Comparison of ENCODE assay signal across 27 mouse cellular contexts in genomic region chr16:14429371-14429770, GRCm38 (mm10).
DNase-seq lines count a peak whose midpoint lies in the region; ATAC-seq and TF ChIP-seq lines count a peak whose summit lies in the region.
"Had no signal": no experiment of that assay in that cellular context is flagged by ENCODE, and none has a peak within 500 bp of the region (broad histone marks: within the 10 kb centered on the region; RNA-seq: fewer than 3 reads in every experiment).

No protein-coding gene starts in this region.

- intact Hi-C loops in gastrocnemius, adult 2 months (cut with DNase I), result no loop called here

- H3K9me3 ChIP-seq in limb, embryonic 10.5 days (replicated peaks), result no peaks in the 10 kb centered on the region
- no peaks in the 10 kb centered on the region for H3K9me3 ChIP-seq in stomach, postnatal 0 days (ENCODE audit: control insufficient read depth, low read length)
- H3K9me3 ChIP-seq: embryonic facial prominence, embryonic 12.5 days; embryonic facial prominence, embryonic 15.5 days; forebrain, embryonic 12.5 days; heart, embryonic 15.5 days had no signal

- no peak for TF ChIP-seq EP300 in stomach, postnatal 0 days (optimal IDR thresholded peaks at IDR 0.05)

- TF ChIP-seq CTCF in gastrocnemius, adult 2 months (IDR thresholded peaks at IDR 0.05), result no peak
- no peak for TF ChIP-seq CTCF in stomach, postnatal 0 days (IDR thresholded peaks at IDR 0.05; ENCODE audit: low read depth)

- peaks cover 26% of the 10 kb centered on the region for H3K36me3 ChIP-seq in limb, embryonic 10.5 days
- H3K36me3 ChIP-seq in stomach, postnatal 0 days (ENCODE audit: control insufficient read depth, insufficient read depth, low read length), result no peaks in the 10 kb centered on the region; the same call in 1 of the 2 replicates
- H3K36me3 ChIP-seq: embryonic facial prominence, embryonic 15.5 days; forebrain, embryonic 12.5 days; heart, embryonic 15.5 days had no signal

- no peak overlapping the region for H3K4me3 ChIP-seq in gastrocnemius, adult 2 months
- no peak overlapping the region for H3K4me3 ChIP-seq in limb, embryonic 10.5 days
- H3K4me3 ChIP-seq in stomach, postnatal 0 days (ENCODE audit: low read depth, low read length), result no peak overlapping the region
- H3K4me3 ChIP-seq: embryonic facial prominence, embryonic 12.5 days; embryonic facial prominence, embryonic 15.5 days; forebrain, embryonic 12.5 days; heart, adult 2 months; heart, embryonic 15.5 days had no signal

- no peak overlapping the region for H3K4me2 ChIP-seq in stomach, postnatal 0 days (replicated peaks; ENCODE audit: low read depth)
- H3K4me2 ChIP-seq: embryonic facial prominence, embryonic 12.5 days; embryonic facial prominence, embryonic 15.5 days; forebrain, embryonic 12.5 days; heart, embryonic 11.5 days; heart, embryonic 15.5 days; hindbrain, embryonic 14.5 days had no signal

- no peaks in the 10 kb centered on the region for H3K4me1 ChIP-seq in limb, embryonic 10.5 days
- H3K4me1 ChIP-seq in stomach, postnatal 0 days (replicated peaks; ENCODE audit: control insufficient read depth, insufficient read depth), result no peaks in the 10 kb centered on the region
- H3K4me1 ChIP-seq: embryonic facial prominence, embryonic 12.5 days; embryonic facial prominence, embryonic 15.5 days; forebrain, embryonic 12.5 days; heart, embryonic 15.5 days had no signal

- H3K27ac ChIP-seq in gastrocnemius, adult 2 months, result peak overlapping the region; percentile 24; the same call in 1 of the 2 replicates
- H3K27ac ChIP-seq in limb, embryonic 10.5 days, result no peak overlapping the region
- H3K27ac ChIP-seq in stomach, postnatal 0 days (replicated peaks), result no peak overlapping the region
- H3K27ac ChIP-seq: embryonic facial prominence, embryonic 12.5 days; embryonic facial prominence, embryonic 15.5 days; forebrain, embryonic 12.5 days; heart, adult 2 months; heart, embryonic 15.5 days; hindbrain, embryonic 14.5 days; hindbrain, postnatal 0 days had no signal

- H3K27me3 ChIP-seq in limb, embryonic 10.5 days (ENCODE audit: low read depth, poor library complexity, severe bottlenecking), result no peaks in the 10 kb centered on the region
- no peaks in the 10 kb centered on the region for H3K27me3 ChIP-seq in stomach, postnatal 0 days (ENCODE audit: control insufficient read depth, insufficient read depth, low read length)
- H3K27me3 ChIP-seq: embryonic facial prominence, embryonic 12.5 days; embryonic facial prominence, embryonic 15.5 days; forebrain, embryonic 12.5 days; heart, embryonic 15.5 days had no signal

- ATAC-seq in stomach, postnatal 0 days (ENCODE audit: low FRiP score, low TSS enrichment), result no peak
- ATAC-seq: activated CD4-positive, CD25-positive, alpha-beta regulatory T cell, adult 4 months; CD4-positive, CD25-positive, alpha-beta regulatory T cell, adult 4 months; forebrain, embryonic 16.5 days; hindbrain, postnatal 0 days; inflammation-experienced regulatory T-cells, adult 6 months; intestine, embryonic 16.5 days had no signal

- WGBS in limb, embryonic 10.5 days, result 93% methylated on average over 6 of the region's 6 CpGs
- WGBS in stomach, postnatal 0 days, result 86% methylated on average over 6 of the region's 6 CpGs

- no peak for DNase-seq in gastrocnemius, adult 2 months
- no peak for DNase-seq in gastrocnemius, postnatal 25 days
- peak; percentile 9 to 10 for DNase-seq in right cerebral cortex, postnatal 10 days (ENCODE audit: low spot score in 2 of 2)
- no peak for DNase-seq in right cerebral cortex, postnatal 25 days
- DNase-seq in limb, embryonic 10.5 days (ENCODE audit: low spot score), result peak; percentile 18
- DNase-seq in stomach, postnatal 0 days (ENCODE audit: low spot score), result no peak
- DNase-seq: adrenal gland, adult 8-10 months; adrenal gland, postnatal 25 days; cerebellum, adult 18-20 months; cerebellum, adult 9-10 months; cerebellum, postnatal 14 days; gastrocnemius, postnatal 14 days; heart, postnatal 10 days; heart, postnatal 4 days had no signal

- H3K9ac ChIP-seq in stomach, postnatal 0 days (ENCODE audit: low read length), result no peak overlapping the region
- H3K9ac ChIP-seq: embryonic facial prominence, embryonic 12.5 days; embryonic facial prominence, embryonic 15.5 days; forebrain, embryonic 12.5 days; heart, embryonic 15.5 days; hindbrain, embryonic 14.5 days had no signal

Comparison
In these comparisons a context has a peak if more than half of its experiments do, and no peak if none do; other contexts are left out.
1. DNase-seq: peak in right cerebral cortex, postnatal 10 days (2 of 2) and limb, embryonic 10.5 days (single experiment); none in gastrocnemius, adult 2 months (single experiment), gastrocnemius, postnatal 25 days (single experiment), right cerebral cortex, postnatal 25 days (single experiment) and stomach, postnatal 0 days (single experiment).